Mouse (Mus musculus) myocyte (in vitro differentiated cells): Measurements from ENCODE around the gene Mag.

Experiments
- MYOD1 ChIP-seq, 3 experiments: IDR thresholded peaks; one replicate each; pipeline ENCODE4 v1.6.1; 2011; ENCODE audit warnings: control low read depth in 2 of 3, low read depth in 2 of 3, mild to moderate bottlenecking in 2 of 3, moderate library complexity in 1 of 3; ENCODE audit not compliant: insufficient read length in 2 of 3, control insufficient read depth in 1 of 3
- POLR2A ChIP-seq: IDR thresholded peaks from one replicate; pipeline ENCODE4 v1.6.1; 2011; ENCODE audit warnings: low read depth, mild to moderate bottlenecking, control low read depth, moderate library complexity; ENCODE audit not compliant: insufficient read length
- TCF12 ChIP-seq: IDR thresholded peaks from one replicate; pipeline ENCODE4 v1.6.1; 2011; ENCODE audit warnings: mild to moderate bottlenecking, control low read depth; ENCODE audit not compliant: poor library complexity, insufficient read depth, severe bottlenecking

GRCm38 (mm10) chr7:30856078-30856477, 58.6 kb downstream of the Mag start, which contains the start of gene Ffar3:
- TF ChIP-seq POLR2A (no peak), MYOD1 (IDR thresholded peaks at IDR 0.05; ENCODE audit: control insufficient read depth in 1 of 3, insufficient read length in 2 of 3, low read depth in 2 of 3) (no peak), TCF12 (no peak)
